Mouse (Mus musculus) E14TG2a.4 (cell line): ENCODE data around the gene A430078G23Rik.
"Not testable (repeated sequence)": the region's sequence is repeated elsewhere in the genome, so short reads cannot be mapped to it uniquely, and the experiment has no call there.

ENCODE experiments used
- H3K27me3 ChIP-seq: 2 replicates; pipeline ENCODE4 v1.6.1; 2014; ENCODE audit warnings: low read length, control low read depth; ENCODE audit not compliant: insufficient read depth
- H3K36me3 ChIP-seq: 2 replicates; pipeline ENCODE4 v1.6.1; 2014; ENCODE audit warnings: low read length, control low read depth; ENCODE audit not compliant: insufficient read depth
- H3K4me1 ChIP-seq: replicated peaks from 2 replicates; pipeline ENCODE4 v1.6.1; 2014; ENCODE audit warnings: low read depth, low read length, control low read depth
- H3K4me3 ChIP-seq: replicated peaks from 2 replicates; pipeline ENCODE4 v1.5.1; 2014; ENCODE audit warnings: mild to moderate bottlenecking, low read length
- H3K9me3 ChIP-seq: 2 replicates; pipeline ENCODE4 v1.6.1; 2014; ENCODE audit warnings: low read length, control low read depth
- CTCF ChIP-seq: conservative IDR thresholded peaks from 2 replicates; pipeline ENCODE4 v1.5.1; 2014; ENCODE audit warnings: low read length
- NANOG ChIP-seq: IDR thresholded peaks from 2 replicates; pipeline ENCODE4 v1.6.1; 2014; ENCODE audit warnings: borderline replicate concordance, low read length, mixed read lengths
- POU5F1 ChIP-seq: IDR thresholded peaks from 2 replicates; pipeline ENCODE4 v1.6.1; 2014; ENCODE audit warnings: low read length, borderline replicate concordance

The A430078G23Rik gene

DNA sequence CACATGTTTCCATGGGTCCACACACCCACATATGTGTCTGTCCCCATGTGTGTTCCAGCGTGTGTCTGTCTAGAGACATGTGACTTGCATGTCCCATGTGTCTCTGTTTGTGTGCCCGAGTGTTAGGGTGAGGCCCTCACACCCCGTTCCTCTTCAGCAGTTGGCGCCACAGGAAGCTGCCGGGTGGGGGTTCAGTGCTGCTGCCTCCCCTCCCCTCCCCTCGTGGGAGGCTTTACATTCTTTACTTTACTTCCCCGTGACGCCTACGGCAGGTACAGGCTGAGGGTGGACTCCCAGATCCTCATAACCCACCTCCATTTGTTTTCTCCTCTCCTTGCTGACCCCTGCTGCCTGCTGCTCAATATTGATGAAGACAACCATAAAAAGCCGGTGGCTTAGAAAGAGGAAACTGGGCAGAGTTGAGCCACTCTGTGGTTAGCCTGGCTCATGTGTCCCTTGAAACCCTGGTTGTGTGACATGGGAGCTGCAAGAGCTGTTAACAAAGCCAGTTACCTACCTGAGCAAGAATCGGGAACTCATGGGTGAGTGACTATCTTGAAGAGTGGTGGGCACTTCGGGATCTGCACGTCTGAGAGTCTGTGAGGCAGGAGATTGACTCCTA, at the start of gene A430078G23Rik:
TSS of gene A430078G23Rik (plus strand) at position 227 of the 622 bp plus-strand sequence.
- no peaks in the 10 kb centered on the region for H3K36me3 ChIP-seq
- H3K4me1 ChIP-seq = peaks cover 39% of the 10 kb centered on the region
- H3K9me3 ChIP-seq = no peaks in the 10 kb centered on the region
- peak within 1 kb of the TSS; percentile 37; the same call in 1 of the 2 replicates for H3K4me3 ChIP-seq
- no peaks in the 10 kb centered on the region for H3K27me3 ChIP-seq
- TF ChIP-seq CTCF = no peak
- no peak for TF ChIP-seq POU5F1
- no peak for TF ChIP-seq NANOG

DNA sequence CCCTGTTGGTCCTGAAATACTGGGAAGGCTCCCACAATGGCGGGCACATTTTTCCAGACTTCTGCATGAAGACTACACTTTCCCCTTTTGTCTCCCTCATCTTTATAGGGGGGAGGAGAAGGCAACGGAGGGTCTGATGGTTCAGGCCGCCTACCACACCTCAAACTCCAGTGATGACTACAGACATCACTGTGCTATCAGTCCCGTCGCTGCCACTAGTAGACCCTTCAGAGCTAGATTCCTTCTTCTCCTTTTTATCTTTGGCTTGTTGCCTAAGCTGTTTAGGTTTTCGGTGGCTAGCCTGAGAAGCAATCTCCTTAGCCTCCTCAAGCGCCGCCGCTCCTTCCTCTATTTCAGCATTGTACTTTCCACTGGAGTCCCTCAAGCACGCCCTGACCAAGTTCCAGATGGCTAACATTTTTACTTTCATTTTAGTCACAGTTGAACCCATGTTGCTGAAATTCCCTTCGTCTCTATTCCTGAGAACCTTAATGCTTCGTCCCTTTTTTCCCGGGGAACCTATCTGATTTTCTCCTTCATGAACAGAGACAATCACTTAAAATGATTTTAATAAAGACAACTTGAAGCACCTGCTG, 44.9 kb upstream of the A430078G23Rik start:
- not testable (repeated sequence) for H3K36me3 ChIP-seq, H3K4me1 ChIP-seq, H3K4me3 ChIP-seq, H3K27me3 ChIP-seq
- H3K9me3 ChIP-seq = peaks cover 30% of the 10 kb centered on the region

DNA sequence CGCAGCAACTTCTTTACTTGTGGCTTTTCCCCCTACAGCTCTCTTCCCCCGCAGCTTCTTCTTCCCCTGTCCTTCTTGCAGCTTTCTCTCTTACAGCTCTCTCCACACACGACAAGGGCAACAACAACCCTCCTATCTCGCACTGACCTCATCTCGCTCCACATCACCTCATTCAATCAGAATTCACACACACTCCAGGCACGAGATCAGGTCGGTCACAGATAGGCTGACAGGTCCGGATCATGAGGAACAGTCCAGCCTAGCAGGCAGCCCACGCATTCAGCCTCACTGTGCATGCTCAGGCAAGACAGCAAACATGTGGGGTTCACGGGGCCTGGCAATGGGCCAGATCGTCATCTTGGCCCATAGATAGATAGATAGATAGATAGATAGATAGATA, 43.6 kb upstream of the A430078G23Rik start:
- H3K27me3 ChIP-seq = no peaks in the 10 kb centered on the region
- H3K4me3 ChIP-seq = no peak overlapping the region
- TF ChIP-seq CTCF = no peak
- TF ChIP-seq NANOG = no peak
- no peak for TF ChIP-seq POU5F1
- H3K4me1 ChIP-seq = no peaks in the 10 kb centered on the region
- H3K9me3 ChIP-seq = peaks cover 30% of the 10 kb centered on the region
- no peaks in the 10 kb centered on the region for H3K36me3 ChIP-seq

DNA sequence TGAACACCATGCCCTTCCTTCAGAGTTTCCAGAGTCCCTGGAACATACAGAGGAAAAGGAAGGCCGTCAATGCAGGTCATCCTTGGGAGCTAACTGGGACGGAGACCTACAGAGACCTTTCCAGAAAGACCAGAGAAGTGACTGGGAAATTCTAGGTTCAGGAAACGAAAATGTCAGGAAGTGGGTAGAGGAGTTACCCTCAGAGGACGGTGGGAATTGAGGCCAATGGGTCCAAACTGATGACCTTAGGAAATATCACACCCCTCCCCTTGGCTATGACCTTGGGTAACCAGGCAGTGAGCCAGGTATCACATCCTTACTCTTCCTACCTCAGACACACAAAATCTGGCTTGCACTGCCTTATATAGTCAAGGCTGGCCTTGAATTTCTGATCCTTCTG, 41.7 kb upstream of the A430078G23Rik start:
- Histone ChIP-seq H3K4me1 (no peaks in the 10 kb centered on the region), H3K36me3 (no peaks in the 10 kb centered on the region), H3K27me3 (no peaks in the 10 kb centered on the region), H3K9me3 (peaks cover 17% of the 10 kb centered on the region), H3K4me3 (no peak overlapping the region)
- TF ChIP-seq POU5F1 (no peak), NANOG (no peak), CTCF (no peak)

DNA sequence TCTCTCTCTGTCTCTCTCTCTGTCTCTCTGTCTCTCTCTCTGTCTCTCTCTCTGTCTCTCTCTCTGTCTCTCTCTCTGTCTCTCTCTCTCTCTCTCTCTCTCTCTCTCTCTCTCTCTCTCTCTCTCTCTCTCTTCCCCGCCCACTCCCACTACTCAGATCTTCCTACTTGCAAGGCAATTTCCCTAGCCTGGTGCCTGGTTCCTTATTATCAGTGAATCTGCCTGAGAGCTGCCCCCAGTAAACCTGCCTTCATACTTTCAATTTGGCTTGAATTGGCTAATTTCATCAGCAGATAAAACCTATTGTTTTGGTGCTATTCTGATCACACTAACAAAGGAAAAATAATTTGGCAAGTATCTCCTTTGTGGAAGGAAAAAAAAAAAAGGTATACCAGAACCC, 39.8 kb upstream of the A430078G23Rik start:
- H3K9me3 ChIP-seq, H3K4me3 ChIP-seq, H3K36me3 ChIP-seq: not testable (repeated sequence)

DNA sequence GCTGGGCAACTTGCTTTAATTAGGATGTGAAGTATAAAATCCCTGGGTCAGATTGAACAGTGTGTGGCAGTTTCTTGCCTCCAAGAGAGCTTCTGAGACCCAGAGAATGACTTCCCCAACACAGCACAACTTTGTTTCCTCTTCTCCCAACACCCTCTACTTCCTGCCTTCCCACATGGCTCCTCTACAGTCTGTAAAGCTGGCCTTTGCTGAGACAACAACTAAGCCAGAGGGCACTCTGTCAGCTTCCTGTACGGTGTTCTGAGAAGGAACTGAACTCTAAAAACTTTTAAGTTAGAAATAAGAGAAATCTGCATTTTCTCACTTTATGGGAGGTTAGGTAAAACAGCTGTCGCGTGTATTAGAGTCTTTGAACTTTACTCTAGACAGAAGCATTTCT, 39.4 kb upstream of the A430078G23Rik start:
- Histone ChIP-seq H3K4me3 (no peak overlapping the region), H3K36me3 (no peaks in the 10 kb centered on the region), H3K4me1 (no peaks in the 10 kb centered on the region), H3K9me3 (no peaks in the 10 kb centered on the region), H3K27me3 (no peaks in the 10 kb centered on the region)
- TF ChIP-seq POU5F1 (no peak), CTCF (no peak), NANOG (no peak)

More for the DNA sequence above, 39.8 kb upstream of the A430078G23Rik start:
- H3K27me3 ChIP-seq, H3K4me1 ChIP-seq: not testable (repeated sequence)

DNA sequence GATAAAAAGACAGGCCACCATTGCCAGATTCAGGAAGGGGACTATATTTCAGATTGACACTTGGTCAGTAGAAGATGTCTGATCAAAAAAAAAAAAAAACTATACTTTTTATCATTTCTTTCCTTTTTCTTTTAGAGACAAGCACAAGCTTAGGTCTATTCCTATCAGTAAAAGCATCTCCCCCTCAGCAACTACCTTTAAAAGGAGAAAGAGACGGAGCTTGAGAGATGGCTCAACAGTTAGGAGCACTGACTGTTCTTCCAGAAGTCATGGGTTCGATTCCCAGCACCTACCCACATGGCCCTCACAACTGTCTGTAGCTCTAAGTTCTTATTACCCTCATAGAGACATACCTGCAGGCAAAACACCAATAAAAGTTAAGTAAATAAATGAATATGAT, 38.9 kb upstream of the A430078G23Rik start:
- Histone ChIP-seq H3K27me3 (no peaks in the 10 kb centered on the region), H3K9me3 (no peaks in the 10 kb centered on the region), H3K4me1 (no peaks in the 10 kb centered on the region), H3K36me3 (no peaks in the 10 kb centered on the region), H3K4me3 (no peak overlapping the region)
- TF ChIP-seq CTCF = no peak
- no peak for TF ChIP-seq NANOG
- no peak for TF ChIP-seq POU5F1

DNA sequence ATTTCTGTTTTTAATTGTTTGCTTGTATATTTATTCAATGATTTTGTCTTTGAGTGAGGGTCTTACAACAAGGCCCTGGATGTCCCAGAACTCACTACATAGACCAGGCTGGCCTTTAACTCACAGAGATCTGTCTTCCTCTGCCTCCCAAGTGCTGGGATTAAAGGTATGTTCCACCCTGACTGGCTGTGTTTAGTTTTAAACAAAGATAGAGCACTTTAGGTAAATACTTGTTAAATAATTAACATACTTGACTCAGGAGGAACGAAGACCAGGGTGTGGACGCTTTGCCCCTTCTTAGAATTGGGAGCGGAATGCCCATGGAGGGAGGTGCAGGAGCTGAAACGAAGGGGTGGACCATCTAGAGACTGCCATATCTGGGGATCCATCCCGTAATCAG, 36.6 kb upstream of the A430078G23Rik start:
- Histone ChIP-seq H3K9me3 (no peaks in the 10 kb centered on the region), H3K36me3 (no peaks in the 10 kb centered on the region), H3K4me3 (no peak overlapping the region), H3K27me3 (no peaks in the 10 kb centered on the region), H3K4me1 (no peaks in the 10 kb centered on the region)
- TF ChIP-seq NANOG (no peak), CTCF (no peak), POU5F1 (no peak)

DNA sequence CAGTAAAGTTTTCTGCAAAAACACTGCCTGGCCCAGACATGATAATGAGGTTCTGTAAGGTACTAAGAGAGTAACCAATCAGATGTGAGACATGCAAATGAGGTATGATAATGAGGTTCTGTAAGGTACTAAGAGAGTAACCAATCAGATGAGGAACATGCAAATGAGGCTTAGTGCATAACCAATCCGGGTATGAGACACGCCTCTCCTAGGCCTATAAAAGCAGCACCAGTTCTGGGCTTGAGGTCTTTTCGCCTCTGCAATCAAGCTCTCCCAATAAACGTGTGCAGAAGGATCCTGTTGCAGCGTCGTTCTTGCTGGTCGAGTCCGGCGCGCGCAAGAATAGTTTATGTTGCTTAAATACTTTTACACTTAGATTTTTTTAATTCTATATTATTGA, 33.9 kb upstream of the A430078G23Rik start:
- not testable (repeated sequence) for H3K36me3 ChIP-seq, H3K4me1 ChIP-seq

More for the DNA sequence above, 33.9 kb upstream of the A430078G23Rik start:
- H3K27me3 ChIP-seq, H3K4me3 ChIP-seq, H3K9me3 ChIP-seq: not testable (repeated sequence)
